Mouse (Mus musculus) neural tube, embryonic 11.5 days (tissue): ENCODE data around the gene Gm10024. TPM values are rescaled to one million over a fixed set of nuclear protein-coding genes. Genes with fewer than 3 reads are reported as not detected.
"Not testable (repeated sequence)": the region's sequence is repeated elsewhere in the genome, so short reads cannot be mapped to it uniquely, and the experiment has no call there.

ENCODE experiments used
- ATAC-seq: fragments of 200-750 bp; cut with Nextera tagmentation; 2 replicates; pipeline ENCODE4 v1.8.0; 2017; ENCODE audit warnings: moderate number of reproducible peaks, mild to moderate bottlenecking, moderate TSS enrichment, moderate library complexity; ENCODE audit not compliant: insufficient read depth, low FRiP score, low TSS enrichment
- DNase-seq: peaks from one replicate; pipeline ENCODE4 v3.0.0-alpha.2; 2015; ENCODE audit warnings: low spot score
- H3K27ac ChIP-seq: fragments of 300-500 bp; sonication (generic); 2 replicates; pipeline ENCODE4 v1.5.1; 2014; ENCODE audit warnings: low read depth, mild to moderate bottlenecking, low read length
- H3K27me3 ChIP-seq: fragments of 300-500 bp; sonication (generic); 2 replicates; pipeline ENCODE4 v1.6.1; 2014; ENCODE audit warnings: mild to moderate bottlenecking, low read length, mixed read lengths; ENCODE audit not compliant: control insufficient read depth, insufficient read depth
- H3K36me3 ChIP-seq: fragments of 300-500 bp; sonication (generic); 2 replicates; pipeline ENCODE4 v1.6.1; 2014; ENCODE audit warnings: mild to moderate bottlenecking, low read length, moderate library complexity, mixed read lengths; ENCODE audit not compliant: control insufficient read depth, insufficient read depth
- H3K4me1 ChIP-seq: fragments of 300-500 bp; sonication (generic); 2 replicates; pipeline ENCODE4 v1.6.1; 2014; ENCODE audit warnings: low read length, mixed read lengths; ENCODE audit not compliant: control insufficient read depth, insufficient read depth
- H3K4me2 ChIP-seq: fragments of 300-500 bp; sonication (generic); 2 replicates; pipeline ENCODE4 v1.6.1; 2014; ENCODE audit warnings: low read depth, mild to moderate bottlenecking, moderate library complexity
- H3K4me3 ChIP-seq: fragments of 300-500 bp; sonication (generic); 2 replicates; pipeline ENCODE4 v1.5.1; 2014; ENCODE audit warnings: low read depth, low read length
- H3K9ac ChIP-seq: fragments of 300-500 bp; sonication (generic); 2 replicates; pipeline ENCODE4 v1.6.1; 2014; ENCODE audit warnings: mild to moderate bottlenecking, low read length
- H3K9me3 ChIP-seq: fragments of 300-500 bp; sonication (generic); 2 replicates; pipeline ENCODE4 v1.6.1; 2016; ENCODE audit warnings: low read length; ENCODE audit not compliant: control insufficient read depth
- WGBS: fragments of 180-500 bp; shearing (Covaris S2); extraction: QIAGEN DNeasy Blood & Tissue Kit; methylation state at CpG from one replicate; pipeline ENCODE4 v1.1.7; 2014; 5-methylcytosine and 5-hydroxymethylcytosine counted together
- polyA plus RNA-seq: library from polyadenylated mRNA; unstranded; fragments of >200 nt; fragmentation: Nextera tagmentation; extraction: Ambion mirVana; gene quantifications from 2 replicates; pipeline ENCODE4 v1.2.1, GENCODE M21; 2014

Gene Gm10024
- polyA plus RNA-seq, 1 experiment from 2014 or later = not detected

DNA sequence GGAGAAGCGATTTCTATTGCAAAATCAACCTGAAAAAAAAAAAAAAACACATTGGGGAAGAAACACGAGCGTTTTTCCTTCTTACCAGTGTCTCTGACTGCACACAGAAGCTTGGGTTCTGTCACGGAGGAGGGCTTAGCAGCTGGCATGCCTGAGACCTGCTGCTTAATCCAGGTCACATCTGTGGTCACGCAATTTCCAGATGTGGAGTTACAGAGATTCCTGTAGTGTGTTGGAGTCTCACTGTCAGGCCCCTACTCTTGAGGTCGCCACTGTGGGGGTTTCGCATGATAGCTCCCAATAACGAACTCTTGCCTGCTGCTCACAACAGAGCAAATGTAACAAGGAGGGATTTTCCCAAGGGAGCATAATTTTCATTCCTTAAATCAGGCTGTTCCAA lies 27.1 kb upstream of the Gm10024 start:
- Histone ChIP-seq H3K4me1 (peaks cover 3% of the 10 kb centered on the region; the same call in 1 of the 2 replicates), H3K4me3 (no peak overlapping the region), H3K27ac (no peak overlapping the region), H3K9ac (no peak overlapping the region), H3K27me3 (peaks cover 19% of the 10 kb centered on the region), H3K4me2 (no peak overlapping the region; the same call in 1 of the 2 replicates), H3K36me3 (no peaks in the 10 kb centered on the region), H3K9me3 (no peaks in the 10 kb centered on the region)
- WGBS = 42% methylated on average over 8 of the region's 8 CpGs
- no peak for DNase-seq
- no peak for ATAC-seq

DNA sequence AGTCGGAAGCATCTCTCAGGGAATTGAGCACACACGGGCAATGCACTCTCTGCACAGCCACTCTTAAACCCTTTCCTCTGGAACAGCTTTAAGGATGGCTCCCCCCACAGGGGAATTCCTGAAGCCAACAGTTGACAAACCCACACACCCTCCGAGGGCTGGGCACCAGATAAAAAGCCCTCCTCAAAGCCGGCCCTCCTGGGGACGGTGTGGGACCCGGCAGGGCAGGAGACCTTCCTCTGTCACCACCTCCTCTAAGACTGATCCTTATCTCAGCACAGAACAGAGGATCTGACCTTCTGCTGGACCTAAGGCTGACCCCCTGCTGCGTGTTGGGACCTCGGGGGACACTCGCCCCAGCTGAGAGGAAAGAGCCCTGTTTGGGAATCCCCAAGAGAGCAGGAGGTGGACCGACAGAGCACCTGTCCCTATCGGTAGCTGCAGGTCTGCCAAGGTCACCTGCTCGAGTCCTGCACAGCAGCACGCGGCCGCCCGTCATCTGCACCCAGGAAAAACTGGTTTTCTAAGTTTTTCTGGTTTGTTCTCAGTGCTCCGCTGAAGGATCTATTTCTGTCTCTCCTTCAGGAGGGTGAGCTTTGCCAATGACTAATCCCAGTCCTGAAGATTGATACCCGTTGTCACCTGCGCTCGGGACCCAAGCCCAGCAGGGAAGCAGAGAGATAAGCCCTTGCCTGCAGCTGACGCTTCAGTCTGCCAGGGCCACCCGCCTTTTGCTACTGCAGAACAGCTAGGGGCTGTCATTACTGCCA lies 25.2 kb upstream of the Gm10024 start, which contains the start of gene Tspear:
Gene Tspear (plus strand): TSS at position 675 of the 770 bp plus-strand sequence.
- ATAC-seq = no peak
- H3K36me3 ChIP-seq = no peaks in the 10 kb centered on the region
- H3K27ac ChIP-seq = no peak within 1 kb of the TSS
- peaks cover 3% of the 10 kb centered on the region; the same call in 1 of the 2 replicates for H3K4me1 ChIP-seq
- H3K4me2 ChIP-seq = no peak within 1 kb of the TSS
- no peaks in the 10 kb centered on the region for H3K9me3 ChIP-seq
- H3K4me3 ChIP-seq = no peak within 1 kb of the TSS
- no peak within 1 kb of the TSS for H3K9ac ChIP-seq
- peaks cover 19% of the 10 kb centered on the region for H3K27me3 ChIP-seq
- no peak for DNase-seq
- WGBS = 6% methylated on average over 22 of the region's 22 CpGs

DNA sequence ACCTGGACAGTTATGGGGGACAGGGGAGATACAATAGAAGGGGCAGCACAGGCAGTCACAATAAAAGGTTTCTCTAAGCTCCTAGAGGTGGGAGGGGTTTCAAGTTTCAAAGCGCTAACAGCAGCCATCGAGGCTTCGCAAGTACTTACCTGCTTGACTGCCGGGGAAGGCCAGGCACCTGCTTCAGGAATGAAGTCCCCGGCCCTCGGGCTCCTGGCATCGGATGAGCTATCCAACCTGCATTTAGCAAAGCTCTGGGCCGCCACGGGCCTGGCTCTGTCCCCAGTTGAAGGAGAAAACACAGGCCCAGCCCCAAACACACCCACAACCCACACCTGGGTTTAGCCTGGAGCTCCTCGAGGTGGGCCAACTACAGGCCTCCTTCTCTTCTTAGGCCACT lies 24.2 kb upstream of the Gm10024 start:
- Histone ChIP-seq H3K4me2 (no peak overlapping the region), H3K9ac (no peak overlapping the region), H3K27me3 (peaks cover 19% of the 10 kb centered on the region), H3K4me1 (peaks cover 3% of the 10 kb centered on the region; the same call in 1 of the 2 replicates), H3K27ac (no peak overlapping the region), H3K9me3 (no peaks in the 10 kb centered on the region), H3K4me3 (no peak overlapping the region), H3K36me3 (no peaks in the 10 kb centered on the region)
- ATAC-seq (no peak), DNase-seq (no peak)
- WGBS = 20% methylated on average over 10 of the region's 10 CpGs

DNA sequence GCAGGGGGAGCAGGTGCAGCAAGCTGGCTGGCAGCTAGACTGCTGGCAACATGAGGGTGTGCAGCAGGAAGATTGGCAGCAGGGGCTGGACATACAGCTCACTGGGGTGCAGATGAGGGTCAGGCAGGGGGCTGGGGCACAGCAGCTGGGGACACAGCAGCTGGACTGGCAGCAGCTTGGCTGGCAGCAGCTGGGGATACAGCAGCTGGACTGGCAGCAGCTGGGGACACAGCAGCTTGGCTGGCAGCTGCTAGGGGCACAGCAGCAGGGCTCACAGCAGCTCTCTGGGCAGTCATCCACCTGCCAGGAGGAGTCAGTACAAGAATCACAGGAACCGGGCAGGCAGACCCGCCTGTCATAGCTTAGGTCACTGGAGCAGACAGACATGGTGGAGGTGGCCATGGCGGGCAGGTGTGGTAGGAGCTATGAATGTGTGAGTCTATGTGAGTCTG lies 20.9 kb upstream of the Gm10024 start, which contains the start of gene Gm19402:
Gene Gm19402 (minus strand): TSS at position 402 of the 452 bp plus-strand sequence.
- H3K4me3 ChIP-seq, H3K4me1 ChIP-seq, H3K4me2 ChIP-seq, H3K9me3 ChIP-seq, H3K36me3 ChIP-seq, H3K9ac ChIP-seq, DNase-seq, H3K27ac ChIP-seq, ATAC-seq: not testable (repeated sequence)
- WGBS = 75% methylated on average over 3 of the region's 3 CpGs
- peaks cover 19% of the 10 kb centered on the region for H3K27me3 ChIP-seq

DNA sequence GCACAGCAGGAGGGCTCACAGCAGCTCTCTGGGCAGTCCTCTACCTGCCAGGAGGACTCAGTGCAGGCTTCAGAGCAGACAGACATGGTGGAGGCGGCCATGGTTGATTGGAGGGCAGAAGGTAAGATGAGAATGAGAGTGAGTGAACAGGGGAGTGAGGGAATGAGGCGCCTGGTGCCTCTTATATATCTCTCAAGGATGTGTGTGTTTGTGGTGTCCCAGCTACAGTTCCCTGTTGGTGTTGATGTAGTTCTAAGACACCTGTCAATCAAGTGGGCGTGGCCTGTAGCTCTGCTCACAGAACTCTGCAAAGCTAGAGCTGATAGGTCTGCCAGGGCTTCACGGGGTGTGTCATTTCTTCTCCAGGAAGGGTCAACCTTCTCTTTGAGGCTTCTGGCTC lies 14.1 kb upstream of the Gm10024 start, which contains the start of gene Gm9508:
Gene Gm9508 (minus strand): TSS at position 101 of the 400 bp plus-strand sequence.
- ATAC-seq = no peak
- Histone ChIP-seq H3K4me2 (no peak within 1 kb of the TSS), H3K27me3 (no peaks in the 10 kb centered on the region), H3K27ac (no peak within 1 kb of the TSS), H3K9me3 (peaks cover 3% of the 10 kb centered on the region; the same call in 1 of the 2 replicates), H3K9ac (no peak within 1 kb of the TSS), H3K36me3 (no peaks in the 10 kb centered on the region), H3K4me3 (no peak within 1 kb of the TSS), H3K4me1 (no peaks in the 10 kb centered on the region)
- WGBS = 54% methylated on average over 4 of the region's 4 CpGs
- DNase-seq = no peak

DNA sequence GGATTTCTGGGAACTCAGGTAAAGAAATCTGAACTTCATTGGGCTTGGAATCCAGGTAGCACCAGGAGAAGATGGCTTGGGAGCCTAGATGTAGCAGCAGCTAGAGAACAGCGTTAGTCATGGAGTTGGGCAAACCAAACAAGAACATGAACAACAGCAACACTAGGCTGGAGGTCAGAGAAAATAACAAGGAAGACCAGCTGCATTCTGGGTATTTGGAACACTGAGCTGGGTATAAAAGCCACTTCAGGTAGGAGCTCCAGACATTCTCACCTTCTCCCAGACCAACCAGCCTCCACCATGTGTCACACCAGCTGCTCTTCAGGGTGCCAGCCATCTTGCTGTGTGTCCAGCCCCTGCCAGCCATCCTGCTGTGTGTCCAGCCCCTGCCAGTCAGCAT lies 4.9 kb upstream of the Gm10024 start, which contains the start of gene Gm10272:
Gene Gm10272 (plus strand): TSS at position 301 of the 400 bp plus-strand sequence.
- no peaks in the 10 kb centered on the region for H3K9me3 ChIP-seq
- WGBS = 93% methylated on average over 1 of the region's 1 CpGs
- H3K36me3 ChIP-seq = no peaks in the 10 kb centered on the region
- ATAC-seq (no peak), DNase-seq (no peak)
- H3K27me3 ChIP-seq = no peaks in the 10 kb centered on the region
- H3K4me2 ChIP-seq = no peak within 1 kb of the TSS
- H3K27ac ChIP-seq = no peak within 1 kb of the TSS
- no peaks in the 10 kb centered on the region for H3K4me1 ChIP-seq
- H3K4me3 ChIP-seq = no peak within 1 kb of the TSS
- no peak within 1 kb of the TSS for H3K9ac ChIP-seq

DNA sequence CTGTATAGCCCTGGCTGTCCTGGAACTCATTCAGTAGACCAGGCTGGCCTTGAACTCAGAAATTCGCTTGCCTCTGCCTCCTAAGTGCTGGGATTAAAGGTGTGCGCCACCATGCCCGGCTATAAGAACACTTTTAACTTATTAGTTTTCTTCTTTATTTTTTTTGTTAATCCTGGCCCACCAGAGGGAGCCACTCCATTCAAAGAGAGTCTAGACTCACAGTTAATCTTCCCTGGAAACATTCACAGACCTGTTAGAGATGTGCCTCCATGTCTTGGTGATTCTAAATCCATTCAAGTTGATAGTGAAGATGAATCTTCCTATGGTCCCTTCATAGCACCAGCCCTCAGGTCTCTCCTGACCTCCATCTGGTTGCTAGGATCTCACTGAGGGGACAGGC lies 1.4 kb upstream of the Gm10024 start:
- no peak overlapping the region for H3K4me3 ChIP-seq
- 84% methylated on average over 3 of the region's 3 CpGs for WGBS
- H3K4me1 ChIP-seq = no peaks in the 10 kb centered on the region
- DNase-seq (no peak), ATAC-seq (no peak)
- no peaks in the 10 kb centered on the region for H3K36me3 ChIP-seq
- no peaks in the 10 kb centered on the region for H3K9me3 ChIP-seq
- no peak overlapping the region for H3K27ac ChIP-seq
- no peak overlapping the region for H3K4me2 ChIP-seq
- H3K27me3 ChIP-seq = no peaks in the 10 kb centered on the region
- H3K9ac ChIP-seq = no peak overlapping the region

DNA sequence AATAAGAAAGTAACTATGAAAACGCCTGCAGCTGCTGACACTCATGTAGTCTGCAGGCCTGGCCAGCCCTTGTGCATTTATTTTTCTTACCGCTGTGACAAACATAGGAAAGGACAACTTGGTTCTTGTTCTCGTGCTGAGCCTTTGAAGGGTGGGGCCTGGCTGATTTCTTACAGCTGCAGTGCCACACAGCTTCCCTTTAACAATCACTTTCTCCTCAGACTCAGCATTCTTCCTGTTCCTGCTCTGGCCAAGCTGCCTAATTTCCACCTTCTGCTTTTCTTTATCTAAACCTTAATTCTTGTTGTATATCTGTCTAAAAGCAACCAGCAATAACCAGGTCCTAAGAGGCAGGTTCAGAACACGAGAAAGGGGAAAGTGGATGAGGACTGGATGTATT lies 2.5 kb downstream of the Gm10024 start:
- 73% methylated on average over 4 of the region's 4 CpGs for WGBS
- Histone ChIP-seq H3K9me3 (no peaks in the 10 kb centered on the region), H3K4me3 (no peak overlapping the region), H3K9ac (no peak overlapping the region), H3K4me1 (no peaks in the 10 kb centered on the region), H3K27me3 (no peaks in the 10 kb centered on the region), H3K4me2 (no peak overlapping the region), H3K27ac (no peak overlapping the region), H3K36me3 (no peaks in the 10 kb centered on the region)
- DNase-seq = no peak
- ATAC-seq = no peak

DNA sequence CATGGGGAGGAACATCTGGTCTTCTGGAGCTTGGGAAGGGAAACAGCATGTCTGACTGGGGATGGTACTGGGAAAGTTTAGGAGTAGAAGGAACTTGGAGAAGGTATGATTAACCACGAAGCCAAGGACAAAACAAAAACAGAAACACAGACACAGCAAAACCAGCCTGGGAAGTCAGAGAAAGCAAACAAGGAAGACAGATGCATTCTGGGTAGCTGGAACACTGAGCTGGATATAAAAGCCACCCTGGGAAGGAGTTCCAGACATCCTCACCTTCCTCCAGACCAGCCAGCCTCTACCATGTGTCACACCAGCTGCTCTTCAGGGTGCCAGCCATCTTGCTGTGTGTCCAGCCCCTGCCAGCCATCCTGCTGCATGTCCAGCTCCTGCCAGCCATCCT lies 4.2 kb downstream of the Gm10024 start, which contains the start of gene Gm10142:
Gene Gm10142 (plus strand): TSS at position 301 of the 400 bp plus-strand sequence.
- H3K27ac ChIP-seq = no peak within 1 kb of the TSS
- H3K36me3 ChIP-seq = no peaks in the 10 kb centered on the region
- no peaks in the 10 kb centered on the region for H3K9me3 ChIP-seq
- no peak within 1 kb of the TSS for H3K9ac ChIP-seq
- no peak for ATAC-seq
- H3K4me3 ChIP-seq = no peak within 1 kb of the TSS
- 90% methylated on average over 1 of the region's 1 CpGs for WGBS
- no peak for DNase-seq
- no peaks in the 10 kb centered on the region for H3K4me1 ChIP-seq
- no peaks in the 10 kb centered on the region for H3K27me3 ChIP-seq
- no peak within 1 kb of the TSS for H3K4me2 ChIP-seq
